Mouse (Mus musculus) MEL (cell line): Measurements from ENCODE around the gene Siglece.
A peak's percentile ranks its signal among the peaks of the same experiment; 100 is the strongest.
"Not testable (repeated sequence)": the region's sequence is repeated elsewhere in the genome, so short reads cannot be mapped to it uniquely, and the experiment has no call there.

ENCODE experiments used
- CHD2 ChIP-seq: IDR thresholded peaks from 2 replicates; pipeline ENCODE4 v1.6.1; 2011; ENCODE audit warnings: low read length, improper control_type of control experiment
- CTCF ChIP-seq, 3 experiments: IDR thresholded peaks in 2 of 3; conservative IDR thresholded peaks in 1 of 3; 2 replicates each; pipeline ENCODE4 v1.5.1; 2011 to 2012; ENCODE audit warnings: low read length in 3 of 3, low read depth in 2 of 3, mild to moderate bottlenecking in 2 of 3, improper control_type of control experiment in 1 of 3, inconsistent platforms in 1 of 3, mixed read lengths in 1 of 3, moderate library complexity in 1 of 3; ENCODE audit not compliant: control insufficient read depth in 1 of 3, insufficient read depth in 1 of 3, poor library complexity in 1 of 3, severe bottlenecking in 1 of 3
- EP300 ChIP-seq, 2 experiments: IDR thresholded peaks; 2 replicates each; pipeline ENCODE4 v1.6.1; 2011; ENCODE audit warnings: improper control_type of control experiment in 2 of 2, low read length in 2 of 2, low read depth in 1 of 2, mild to moderate bottlenecking in 1 of 2
- HCFC1 ChIP-seq: IDR thresholded peaks from 2 replicates; pipeline ENCODE4 v1.6.1; 2012; ENCODE audit warnings: low read depth, mild to moderate bottlenecking, inconsistent platforms, low read length, improper control_type of control experiment, moderate library complexity
- JUND ChIP-seq: IDR thresholded peaks from 2 replicates; pipeline ENCODE4 v1.6.1; 2011; ENCODE audit warnings: low read depth, mild to moderate bottlenecking, improper control_type of control experiment, low read length
- MEF2A ChIP-seq: IDR thresholded peaks from 2 replicates; pipeline ENCODE4 v1.6.1; 2014; ENCODE audit warnings: low read depth, mild to moderate bottlenecking, inconsistent platforms, low read length, improper control_type of control experiment; ENCODE audit not compliant: poor library complexity, insufficient replicate concordance, severe bottlenecking; ENCODE audit errors: extremely low read depth
- MXI1 ChIP-seq: IDR thresholded peaks from 2 replicates; pipeline ENCODE4 v1.6.1; 2011; ENCODE audit warnings: mild to moderate bottlenecking, low read depth, low read length, improper control_type of control experiment
- NRF1 ChIP-seq: IDR thresholded peaks from 2 replicates; pipeline ENCODE4 v1.6.1; 2014; ENCODE audit warnings: low read depth, mild to moderate bottlenecking, inconsistent platforms, low read length, improper control_type of control experiment, moderate library complexity; ENCODE audit not compliant: poor library complexity, insufficient read depth, severe bottlenecking
- POLR2A ChIP-seq, 2 experiments: IDR thresholded peaks; 2 replicates each; pipeline ENCODE4 v1.6.1; 2011 to 2012; ENCODE audit warnings: low read length in 2 of 2, mild to moderate bottlenecking in 2 of 2, control low read depth in 1 of 2, improper control_type of control experiment in 1 of 2, low read depth in 1 of 2, moderate library complexity in 1 of 2; ENCODE audit not compliant: control insufficient read depth in 1 of 2, insufficient read depth in 1 of 2, poor library complexity in 1 of 2
- UBTF ChIP-seq: IDR thresholded peaks from 2 replicates; pipeline ENCODE4 v1.6.1; 2012; ENCODE audit warnings: low read depth, mild to moderate bottlenecking, inconsistent platforms, low read length, improper control_type of control experiment, moderate library complexity, borderline replicate concordance; ENCODE audit not compliant: insufficient read depth
- USF1 ChIP-seq: IDR thresholded peaks from 2 replicates; pipeline ENCODE4 v1.6.1; 2014; ENCODE audit warnings: low read depth, mild to moderate bottlenecking, inconsistent platforms, low read length, improper control_type of control experiment, moderate library complexity
- ZC3H11A ChIP-seq: IDR thresholded peaks from 2 replicates; pipeline ENCODE4 v1.6.1; 2012; ENCODE audit warnings: low read depth, mild to moderate bottlenecking, inconsistent platforms, low read length, improper control_type of control experiment
- ZKSCAN1 ChIP-seq: IDR thresholded peaks from 2 replicates; pipeline ENCODE4 v1.6.1; 2012; ENCODE audit warnings: low read depth, mild to moderate bottlenecking, inconsistent platforms, low read length, improper control_type of control experiment, moderate library complexity
- ZNF384 ChIP-seq: IDR thresholded peaks from 2 replicates; pipeline ENCODE4 v1.6.1; 2012; ENCODE audit warnings: low read depth, mild to moderate bottlenecking, inconsistent platforms, low read length, improper control_type of control experiment

GRCm38 (mm10) chr7:43682511-43682910, 22.6 kb upstream of the Siglece start:
- not testable (repeated sequence) for TF ChIP-seq EP300 (IDR thresholded peaks at IDR 0.05; ENCODE audit: low read depth in 1 of 2, low read length in 2 of 2); NRF1; MEF2A; MXI1; ZNF384; JUND; HCFC1; UBTF; POLR2A (IDR thresholded peaks at IDR 0.05; ENCODE audit: control insufficient read depth in 1 of 2, insufficient read depth in 1 of 2, low read depth in 1 of 2, low read length in 2 of 2, poor library complexity in 1 of 2); USF1; CHD2; ZKSCAN1; ZC3H11A
- peak in 2 of 3 experiments; percentile 5 to 17; a peak in 2 of 6 replicates for TF ChIP-seq CTCF (IDR thresholded peaks at IDR 0.05 in 2 of 3, conservative IDR thresholded peaks at IDR 0.05 in 1 of 3; ENCODE audit: control insufficient read depth in 1 of 3, insufficient read depth in 1 of 3, low read depth in 2 of 3, low read length in 3 of 3, poor library complexity in 1 of 3, severe bottlenecking in 1 of 3)
